Mouse (Mus musculus): ENCODE results near the gene Uba1. TPM values are rescaled to one million over a fixed set of nuclear protein-coding genes. Genes with fewer than 3 reads are reported as not detected.

Gene Uba1
- 42.9 and 50.4 TPM in 2 replicates for polyA plus RNA-seq (2015; fragmentation: Nextera tagmentation; extraction: Ambion mirVana)

GRCm38 (mm10) chrX:20658026-20658652 lies at the start of gene Uba1:
Uba1 (plus strand) TSS chrX:20658326.
- Histone ChIP-seq H3K9ac (replicated peaks) (peak within 1 kb of the TSS; percentile 58), H3K4me1 (ENCODE audit: insufficient read depth) (no peaks in the 10 kb centered on the region), H3K4me3 (ENCODE audit: low read depth, low read length) (peak within 1 kb of the TSS; percentile 47), H3K4me2 (ENCODE audit: low read depth, low read length) (peak within 1 kb of the TSS; percentile 84), H3K27me3 (ENCODE audit: insufficient read depth, low read length) (no peaks in the 10 kb centered on the region), H3K27ac (ENCODE audit: low read depth) (peak within 1 kb of the TSS; percentile 52), H3K36me3 (replicated peaks; ENCODE audit: insufficient read depth, low read length) (no peaks in the 10 kb centered on the region), H3K9me3 (ENCODE audit: low read length) (no peaks in the 10 kb centered on the region)
- peak; percentile 86 for ATAC-seq
- WGBS (ENCODE audit: insufficient replicate concordance), result 14% methylated on average over 27 of the region's 27 CpGs
- 0 out of 2 replicates have a peak, but pooled peaks have one; percentile 14 for TF ChIP-seq EP300 (IDR thresholded peaks at IDR 0.05; ENCODE audit: low read depth)
- TF ChIP-seq CTCF (IDR thresholded peaks at IDR 0.05; ENCODE audit: low read depth), result no peak
- DNase-seq, result peak; percentile 75

GRCm38 (mm10) chrX:20608500-20608899 lies 49.6 kb upstream of the Uba1 start:
- no peak overlapping the region for H3K4me2 ChIP-seq (ENCODE audit: low read depth, low read length)
- H3K36me3 ChIP-seq (replicated peaks; ENCODE audit: insufficient read depth, low read length), result no peaks in the 10 kb centered on the region
- WGBS (ENCODE audit: insufficient replicate concordance), result 84% methylated on average over 4 of the region's 4 CpGs
- no peaks in the 10 kb centered on the region for H3K9me3 ChIP-seq (ENCODE audit: low read length)
- no peaks in the 10 kb centered on the region for H3K27me3 ChIP-seq (ENCODE audit: insufficient read depth, low read length)
- no peak overlapping the region for H3K4me3 ChIP-seq (ENCODE audit: low read depth, low read length)
- DNase-seq, result no peak
- TF ChIP-seq EP300 (IDR thresholded peaks at IDR 0.05; ENCODE audit: low read depth), result no peak
- TF ChIP-seq CTCF (IDR thresholded peaks at IDR 0.05; ENCODE audit: low read depth), result no peak
- H3K9ac ChIP-seq (replicated peaks), result no peak overlapping the region
- no peak overlapping the region for H3K27ac ChIP-seq (ENCODE audit: low read depth)
- no peak for ATAC-seq
- H3K4me1 ChIP-seq (ENCODE audit: insufficient read depth), result no peaks in the 10 kb centered on the region

- 26% methylated on average over 17 of the region's 17 CpGs for WGBS (ENCODE audit: insufficient replicate concordance)
- Histone ChIP-seq H3K9me3 (ENCODE audit: low read length) (no peaks in the 10 kb centered on the region), H3K4me3 (ENCODE audit: low read depth, low read length) (peak overlapping the region; percentile 75), H3K4me1 (ENCODE audit: insufficient read depth) (peaks cover 4% of the 10 kb centered on the region; the same call in 1 of the 2 replicates), H3K27ac (ENCODE audit: low read depth) (peak overlapping the region; percentile 90), H3K27me3 (ENCODE audit: insufficient read depth, low read length) (no peaks in the 10 kb centered on the region), H3K4me2 (ENCODE audit: low read depth, low read length) (peak overlapping the region; percentile 57), H3K36me3 (replicated peaks; ENCODE audit: insufficient read depth, low read length) (0 out of 2 replicates have a peak, but pooled peaks cover 8% of the 10 kb centered on the region), H3K9ac (replicated peaks) (peak overlapping the region; percentile 71)
- ATAC-seq (peak; percentile 18), DNase-seq (no peak)
- TF ChIP-seq CTCF (IDR thresholded peaks at IDR 0.05; ENCODE audit: low read depth), result no peak
Measured at GRCm38 (mm10) chrX:20616861-20617175, 41.3 kb upstream of the Uba1 start.

GRCm38 (mm10) chrX:20617176-20617902 lies 40.8 kb upstream of the Uba1 start, which contains the start of the genes Rbm10 and Ndufb11:
Rbm10 (plus strand) TSS chrX:20617503.
Ndufb11 (minus strand) TSS chrX:20617619.
- DNase-seq (peak; percentile 83), ATAC-seq (peak; percentile 97)
- Histone ChIP-seq H3K4me2 (ENCODE audit: low read depth, low read length) (peak within 1 kb of the TSS; percentile 70), H3K4me3 (ENCODE audit: low read depth, low read length) (peak within 1 kb of the TSS; percentile 75), H3K27ac (ENCODE audit: low read depth) (peak within 1 kb of the TSS; percentile 90), H3K36me3 (replicated peaks; ENCODE audit: insufficient read depth, low read length) (0 out of 2 replicates have a peak, but pooled peaks cover 8% of the 10 kb centered on the region), H3K4me1 (ENCODE audit: insufficient read depth) (peaks cover 4% of the 10 kb centered on the region; the same call in 1 of the 2 replicates), H3K9ac (replicated peaks) (peak within 1 kb of the TSS; percentile 76), H3K9me3 (ENCODE audit: low read length) (no peaks in the 10 kb centered on the region), H3K27me3 (ENCODE audit: insufficient read depth, low read length) (no peaks in the 10 kb centered on the region)
- TF ChIP-seq EP300 (IDR thresholded peaks at IDR 0.05; ENCODE audit: low read depth), result peak; percentile 55; the same call in 1 of the 2 replicates
- no peak for TF ChIP-seq CTCF (IDR thresholded peaks at IDR 0.05; ENCODE audit: low read depth)
- 13% methylated on average over 47 of the region's 49 CpGs for WGBS (ENCODE audit: insufficient replicate concordance)

- no peaks in the 10 kb centered on the region for H3K9me3 ChIP-seq (ENCODE audit: low read length)
- peak overlapping the region; percentile 76 for H3K9ac ChIP-seq (replicated peaks)
- peaks cover 4% of the 10 kb centered on the region; the same call in 1 of the 2 replicates for H3K4me1 ChIP-seq (ENCODE audit: insufficient read depth)
- DNase-seq (peak; percentile 49), ATAC-seq (peak; percentile 18)
- TF ChIP-seq EP300 (IDR thresholded peaks at IDR 0.05; ENCODE audit: low read depth) (no peak), CTCF (IDR thresholded peaks at IDR 0.05; ENCODE audit: low read depth) (no peak)
- peak overlapping the region; percentile 70 for H3K4me2 ChIP-seq (ENCODE audit: low read depth, low read length)
- 12% methylated on average over 27 of the region's 31 CpGs for WGBS (ENCODE audit: insufficient replicate concordance)
- H3K27me3 ChIP-seq (ENCODE audit: insufficient read depth, low read length), result no peaks in the 10 kb centered on the region
- peak overlapping the region; percentile 90 for H3K27ac ChIP-seq (ENCODE audit: low read depth)
- 0 out of 2 replicates have a peak, but pooled peaks cover 11% of the 10 kb centered on the region for H3K36me3 ChIP-seq (replicated peaks; ENCODE audit: insufficient read depth, low read length)
- peak overlapping the region; percentile 75 for H3K4me3 ChIP-seq (ENCODE audit: low read depth, low read length)
Measured at GRCm38 (mm10) chrX:20617903-20618399, 40.2 kb upstream of the Uba1 start.

- no peak overlapping the region for H3K4me3 ChIP-seq (ENCODE audit: low read depth, low read length)
- no peak overlapping the region for H3K4me2 ChIP-seq (ENCODE audit: low read depth, low read length)
- no peak for DNase-seq
- H3K27ac ChIP-seq (ENCODE audit: low read depth), result no peak overlapping the region
- peaks cover 38% of the 10 kb centered on the region for H3K36me3 ChIP-seq (replicated peaks; ENCODE audit: insufficient read depth, low read length)
- no peaks in the 10 kb centered on the region for H3K9me3 ChIP-seq (ENCODE audit: low read length)
- no peak for ATAC-seq
- WGBS (ENCODE audit: insufficient replicate concordance), result 89% methylated on average over 2 of the region's 2 CpGs
- TF ChIP-seq EP300 (IDR thresholded peaks at IDR 0.05; ENCODE audit: low read depth) (no peak), CTCF (IDR thresholded peaks at IDR 0.05; ENCODE audit: low read depth) (no peak)
- no peak overlapping the region for H3K9ac ChIP-seq (replicated peaks)
- no peaks in the 10 kb centered on the region for H3K4me1 ChIP-seq (ENCODE audit: insufficient read depth)
- no peaks in the 10 kb centered on the region for H3K27me3 ChIP-seq (ENCODE audit: insufficient read depth, low read length)
Measured at GRCm38 (mm10) chrX:20638141-20638540, 20.0 kb upstream of the Uba1 start.

Data from liver, postnatal 0 days (tissue).